Mouse (Mus musculus) myocyte (in vitro differentiated cells): ENCODE data around the gene Lmo1. TPM values are rescaled to one million over a fixed set of nuclear protein-coding genes. Genes with fewer than 3 reads are reported as not detected.

Source experiments
- polyA plus RNA-seq: library from polyadenylated mRNA; unstranded; fragments of >200 nt; fragmentation: generic; extraction: Trizol; gene quantifications from one replicate; pipeline ENCODE4 v1.2.1, GENCODE M21; 2012; ENCODE audit warnings: missing spikeins

The Lmo1 gene
- polyA plus RNA-seq, 1 experiment = 0.26 TPM

Other genes with a start within 250 kb of the Lmo1 start
- 0.06 TPM for gene Nlrp10, start 245.0 kb downstream of the Lmo1 start, polyA plus RNA-seq
- 268 TPM for gene Eif3f, start 240.8 kb downstream of the Lmo1 start, polyA plus RNA-seq
- not detected for gene Tub, start 224.9 kb downstream of the Lmo1 start, polyA plus RNA-seq
- not detected for gene Ric3, start 91.9 kb downstream of the Lmo1 start, polyA plus RNA-seq